Mouse (Mus musculus) frontal cortex, adult 2 months (tissue): ENCODE results near the gene Map7d2. TPM values are rescaled to one million over a fixed set of nuclear protein-coding genes. Genes with fewer than 3 reads are reported as not detected.
"Not testable (repeated sequence)": the region's sequence is repeated elsewhere in the genome, so short reads cannot be mapped to it uniquely, and the experiment has no call there.

Experiments
- DNase-seq, 2 experiments: peaks; one replicate each; pipeline ENCODE4 v3.0.0; 2022; ENCODE audit warnings: low spot score in 1 of 2; ENCODE audit errors: extremely low spot score in 1 of 2
- polyA plus RNA-seq: library from polyadenylated mRNA; depleted of rRNA; stranded (reverse); fragments of >200 nt; gene quantifications from 2 replicates; pipeline ENCODE4 v1.2.3, GENCODE M21; 2012; rRNA removed

The Map7d2 gene
- polyA plus RNA-seq = 59.6 and 63.0 TPM in 2 replicates

- DNase-seq = peak; percentile 4 to 62
Observed at GRCm38 (mm10) chrX:159414130-159414828, at the start of gene Map7d2. TSS of gene Map7d2 (plus strand) at chrX:159414572.

DNA sequence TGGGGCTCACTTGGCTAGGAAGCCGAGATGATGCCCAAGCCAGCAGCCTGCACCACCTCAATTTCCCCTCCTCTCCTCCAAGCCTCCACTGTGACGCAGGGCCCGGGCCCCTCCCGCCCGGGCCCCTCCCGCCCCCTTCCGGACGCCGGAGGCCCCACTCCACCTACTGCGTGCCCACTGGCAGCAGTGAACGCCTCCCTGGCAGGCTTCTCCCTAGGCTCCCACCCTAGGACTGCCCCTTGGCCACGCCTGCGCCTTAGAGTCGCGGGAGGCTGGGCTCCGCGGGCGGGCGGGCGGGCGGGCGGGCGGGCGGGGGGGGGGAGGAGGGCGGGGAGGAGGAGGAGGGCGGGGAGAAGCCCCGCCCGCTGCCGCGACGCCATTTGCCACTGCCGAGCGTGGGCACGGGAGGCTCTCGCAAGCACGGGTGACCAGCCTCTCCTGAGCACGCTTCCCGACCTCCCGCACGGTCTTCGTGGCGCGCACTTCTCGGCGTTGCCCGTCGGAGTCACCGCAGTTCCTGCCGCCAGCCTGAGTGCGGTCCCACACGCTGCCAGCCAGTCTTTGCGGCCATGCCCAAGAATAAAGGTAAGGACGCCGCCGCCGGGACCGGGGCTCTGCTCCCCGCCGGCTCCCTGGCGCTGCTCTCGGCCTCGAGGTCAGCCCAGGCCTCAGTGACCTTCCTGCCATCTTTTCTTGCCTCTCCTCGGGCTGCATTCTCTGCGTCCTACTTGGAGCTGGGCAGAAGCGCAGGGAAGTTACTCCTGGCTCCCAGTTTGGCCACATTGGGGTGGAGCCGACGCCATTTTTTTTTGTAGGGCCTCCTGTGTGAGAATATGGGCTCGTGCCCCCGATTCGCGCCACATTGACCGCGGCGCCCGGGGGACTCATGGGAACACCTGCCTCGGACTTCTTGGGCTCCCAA, 42.3 kb upstream of the Map7d2 start, which contains the start of gene Eif1ax:
Gene Eif1ax (plus strand): TSS at position 348 of the 922 bp plus-strand sequence.
- peak; percentile 14 to 48 for DNase-seq

GRCm38 (mm10) chrX:159372753-159373144, 41.6 kb upstream of the Map7d2 start:
- DNase-seq = no peak

- DNase-seq = no peak
Observed at GRCm38 (mm10) chrX:159387105-159387504, 27.3 kb upstream of the Map7d2 start.

GRCm38 (mm10) chrX:159388953-159389352, 25.4 kb upstream of the Map7d2 start:
- DNase-seq = no peak

GRCm38 (mm10) chrX:159390347-159390962, 23.9 kb upstream of the Map7d2 start:
- no peak for DNase-seq

DNA sequence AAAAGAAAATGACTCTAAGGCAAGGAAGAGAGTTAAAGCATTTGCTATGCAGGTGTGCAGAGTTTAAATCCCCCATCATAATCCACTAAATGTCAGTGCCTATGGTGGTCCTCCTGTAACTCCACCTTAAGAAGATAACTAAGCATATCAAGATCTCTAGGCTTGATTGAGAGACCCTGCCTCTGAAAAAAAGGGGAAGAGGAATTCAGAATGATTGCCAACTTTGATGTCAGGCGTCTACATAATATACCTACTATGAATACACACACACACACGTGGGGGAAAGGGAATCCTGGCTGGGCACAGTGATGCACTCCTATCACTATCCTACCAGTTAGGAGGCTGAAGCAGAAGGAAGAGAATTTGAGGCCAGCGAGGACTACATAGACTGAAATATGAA, 23.1 kb upstream of the Map7d2 start:
- DNase-seq = no peak

GRCm38 (mm10) chrX:159409253-159409652, 5.1 kb upstream of the Map7d2 start:
- DNase-seq = peak in 1 of 2 experiments; percentile 15

DNA sequence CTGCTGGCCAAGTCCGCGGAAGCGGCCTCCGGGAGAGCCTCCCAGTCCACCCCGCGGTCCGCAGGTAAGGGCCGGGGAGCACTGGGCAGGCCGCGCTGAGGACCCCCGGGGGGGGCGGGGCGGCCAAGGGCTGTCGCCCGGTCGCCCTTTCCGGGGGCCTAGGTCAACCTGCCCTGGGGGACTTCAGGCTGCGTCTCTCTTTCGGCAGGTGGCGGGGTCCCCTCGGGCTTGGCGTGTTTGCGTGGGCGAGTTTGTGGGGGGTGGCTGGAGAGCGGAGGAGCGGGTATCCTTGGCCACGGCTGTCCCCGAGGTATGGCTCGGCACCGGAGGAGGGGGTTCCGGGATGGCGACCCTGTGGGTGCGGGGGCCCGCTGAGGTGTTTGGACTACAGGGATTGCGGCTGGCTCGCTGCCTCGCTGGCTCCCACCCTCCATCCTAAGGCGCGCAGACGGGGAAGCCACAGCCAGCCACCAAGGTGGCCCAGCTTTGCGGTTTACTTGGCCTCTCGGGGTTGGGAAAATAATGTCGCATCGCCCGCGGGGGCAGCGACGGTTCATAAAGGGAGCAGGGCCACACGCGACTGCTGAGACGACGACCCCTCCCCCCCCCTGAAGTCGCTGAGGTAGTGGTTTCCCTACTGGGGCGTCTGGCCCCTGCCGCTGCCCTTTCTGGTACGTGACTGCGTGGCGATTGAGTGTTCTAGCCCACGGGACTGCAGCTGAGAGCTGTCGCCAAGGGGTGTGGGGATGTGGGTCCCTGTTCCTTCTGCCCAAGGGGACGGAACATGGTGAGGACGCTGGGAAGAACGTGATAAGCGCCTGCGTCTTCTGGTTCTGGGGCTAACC, 679 bp downstream of the Map7d2 start:
- peak in 1 of 2 experiments; percentile 21 for DNase-seq

GRCm38 (mm10) chrX:159430507-159430906, 16.1 kb downstream of the Map7d2 start:
- not testable (repeated sequence) for DNase-seq

GRCm38 (mm10) chrX:159442128-159442527, 27.8 kb downstream of the Map7d2 start:
- DNase-seq = peak in 1 of 2 experiments; percentile 36

GRCm38 (mm10) chrX:159447133-159447532, 32.8 kb downstream of the Map7d2 start:
- DNase-seq = no peak

DNA sequence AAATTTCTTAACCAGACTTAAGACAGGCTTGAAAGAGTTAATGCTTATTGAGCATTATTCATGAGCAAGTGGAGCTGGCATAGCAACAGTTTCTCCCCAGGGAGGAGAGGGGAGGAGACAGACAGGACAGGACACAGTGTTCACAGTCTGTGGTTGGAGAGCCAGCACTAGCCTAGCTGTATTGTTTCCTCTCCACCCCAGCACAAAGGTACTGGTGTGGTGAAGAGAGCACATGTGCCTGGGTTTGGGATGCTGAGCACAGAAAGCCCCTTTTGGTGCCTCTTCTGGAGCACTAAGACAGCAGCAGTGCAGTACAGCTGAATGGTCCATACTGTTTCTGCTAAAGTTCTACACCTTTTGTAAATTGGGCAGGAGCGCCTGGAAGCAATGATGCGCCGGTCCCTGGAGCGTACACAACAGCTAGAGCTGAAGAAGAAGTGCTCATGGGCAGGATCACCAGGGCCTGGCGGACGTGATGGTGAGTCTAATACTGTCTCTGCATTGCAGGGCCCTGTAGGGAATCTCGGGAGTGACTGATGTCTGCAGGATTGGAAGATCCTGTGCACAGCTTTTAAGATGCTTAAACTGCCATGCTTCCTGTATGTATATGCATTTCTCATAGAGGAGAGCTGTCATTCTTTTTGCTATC, 44.8 kb downstream of the Map7d2 start:
- no peak for DNase-seq

DNA sequence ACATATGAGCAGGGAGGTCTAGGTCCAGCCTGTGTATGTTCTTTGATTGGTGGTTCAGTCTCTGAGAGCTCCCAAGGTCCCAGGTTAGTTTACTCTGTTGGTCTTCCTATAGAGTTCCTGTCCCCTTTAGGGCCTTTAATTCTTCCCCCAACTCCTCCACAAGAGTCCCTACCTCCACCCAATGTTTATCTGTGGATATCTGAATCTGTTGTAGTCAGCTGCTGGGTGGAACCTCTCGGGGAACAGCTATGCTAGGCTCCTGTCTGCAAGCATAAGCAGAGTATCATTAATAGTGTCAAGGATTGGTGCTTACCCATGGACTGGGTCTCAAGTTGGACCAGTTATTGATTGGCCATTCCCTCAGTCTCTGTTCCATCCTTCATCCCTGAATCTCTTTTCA, 60.4 kb downstream of the Map7d2 start:
- no peak for DNase-seq

GRCm38 (mm10) chrX:159478243-159478940, 64.0 kb downstream of the Map7d2 start:
- DNase-seq = not testable (repeated sequence)

GRCm38 (mm10) chrX:159484247-159484646, 69.9 kb downstream of the Map7d2 start:
- no peak for DNase-seq

DNA sequence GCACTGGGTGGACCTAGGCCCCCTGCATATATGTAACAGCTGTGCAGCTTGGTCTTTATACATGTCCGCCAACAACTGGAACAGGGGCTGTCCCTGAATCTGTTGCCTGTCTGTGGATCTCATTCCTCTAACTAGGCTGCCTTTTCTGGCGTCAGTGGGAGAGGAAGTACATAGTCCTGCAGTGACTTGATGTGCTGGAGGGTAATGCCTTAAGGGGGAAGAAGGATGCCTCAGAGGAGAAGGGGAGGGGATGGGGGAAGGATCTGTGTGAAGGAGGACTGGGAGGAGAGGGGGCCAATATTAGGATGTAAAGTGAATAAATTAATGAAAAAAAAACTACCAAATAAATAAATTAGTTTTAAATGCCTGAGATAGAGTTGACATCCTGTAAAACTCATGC, 88.8 kb downstream of the Map7d2 start:
- DNase-seq = no peak

GRCm38 (mm10) chrX:159508331-159509036, 94.1 kb downstream of the Map7d2 start:
- DNase-seq = no peak
